Mouse (Mus musculus): Measurements from ENCODE around the gene Reck.

- TF ChIP-seq POLR2A (IDR thresholded peaks at IDR 0.05; ENCODE audit: low read depth, low read length), result no peak
- no peak for TF ChIP-seq CTCF (IDR thresholded peaks at IDR 0.05; ENCODE audit: extremely low read depth, insufficient read depth, insufficient read length, insufficient replicate concordance)
Measured at GRCm38 (mm10) chr4:43936186-43936585, 60.9 kb downstream of the Reck start.
